Mouse (Mus musculus): ENCODE data around the gene Gm27029. TPM values are rescaled to one million over a fixed set of nuclear protein-coding genes. Genes with fewer than 3 reads are reported as not detected.
"Not testable (repeated sequence)": the region's sequence is repeated elsewhere in the genome, so short reads cannot be mapped to it uniquely, and the experiment has no call there.

The Gm27029 gene
- polyA plus RNA-seq, 1 experiment, result 3.7 TPM

- H3K36me3 ChIP-seq (ENCODE audit: control insufficient read depth), result no peaks in the 10 kb centered on the region
- peak overlapping the region; percentile 62 for H3K4me3 ChIP-seq (replicated peaks)
- no peak for TF ChIP-seq TAL1 (IDR thresholded peaks at IDR 0.05; ENCODE audit: low read length)
- no peak for TF ChIP-seq GATA1 (IDR thresholded peaks at IDR 0.05; ENCODE audit: low read length)
- H3K27me3 ChIP-seq (ENCODE audit: control insufficient read depth), result peaks cover 97% of the 10 kb centered on the region
- H3K4me1 ChIP-seq (ENCODE audit: control insufficient read depth), result peaks cover 57% of the 10 kb centered on the region
- H3K9me3 ChIP-seq (ENCODE audit: control insufficient read depth, low read length), result no peaks in the 10 kb centered on the region
Observed at GRCm38 (mm10) chr11:101467477-101468262, 43.1 kb upstream of the Gm27029 start.

DNA sequence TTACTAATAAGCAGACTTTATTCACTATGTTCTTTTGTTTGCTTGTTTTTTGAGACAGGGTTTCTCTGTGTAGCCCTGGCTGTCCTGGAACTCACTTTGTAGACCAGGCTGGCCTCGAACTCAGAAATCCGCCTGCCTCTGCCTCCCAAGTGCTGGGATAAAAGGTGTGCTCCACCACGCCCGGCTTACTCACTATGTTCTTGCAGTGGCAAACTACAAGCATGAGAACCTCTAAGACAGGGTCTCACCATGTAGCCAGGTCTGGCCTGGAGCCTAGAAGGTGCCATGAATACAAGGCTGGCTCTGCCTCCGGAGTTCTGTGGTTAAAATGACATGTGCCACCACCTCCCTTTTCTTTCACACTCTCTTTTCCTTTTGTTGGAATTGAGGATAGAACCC, 42.0 kb upstream of the Gm27029 start:
- Histone ChIP-seq H3K4me1 (ENCODE audit: control insufficient read depth) (peaks cover 62% of the 10 kb centered on the region), H3K27me3 (ENCODE audit: control insufficient read depth) (peaks cover 90% of the 10 kb centered on the region)
- H3K36me3 ChIP-seq (ENCODE audit: control insufficient read depth), result not testable (repeated sequence)

DNA sequence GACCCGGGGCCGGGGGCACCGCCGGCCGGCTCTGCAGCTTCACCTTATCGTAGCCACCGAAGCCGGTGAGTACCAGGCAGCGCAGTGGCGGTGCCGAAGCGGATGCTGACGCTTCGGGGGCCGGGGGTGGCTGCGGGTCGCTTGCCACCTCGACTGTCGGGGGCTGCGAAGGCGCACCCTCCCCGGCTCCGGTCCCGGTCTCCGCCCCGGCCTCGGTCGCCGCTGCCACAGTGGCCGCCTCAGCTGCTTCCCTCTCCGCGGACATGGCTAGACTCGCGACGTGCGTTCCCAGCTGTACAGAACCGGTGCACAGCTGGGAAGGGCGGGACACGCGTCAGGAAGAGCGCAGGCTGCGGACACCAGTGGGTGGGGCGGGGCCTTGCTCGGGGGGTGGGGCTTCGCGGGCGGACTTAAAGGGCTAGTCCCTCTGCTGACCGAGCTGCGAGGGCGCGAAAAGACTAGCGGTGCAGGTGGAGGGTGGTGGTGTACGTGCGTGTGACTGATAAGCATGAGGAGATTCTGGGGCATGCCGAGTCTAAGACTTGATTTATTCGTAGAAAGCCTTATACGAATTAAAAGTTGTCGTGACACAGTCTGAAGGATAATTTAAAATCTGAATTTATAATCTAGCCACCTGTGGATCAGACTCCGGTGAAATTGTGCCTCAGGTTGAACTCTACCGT, 41.4 kb upstream of the Gm27029 start, which contains the start of gene Vat1:
Gene Vat1 (minus strand): TSS at position 362 of the 683 bp plus-strand sequence.
- TF ChIP-seq TAL1 (IDR thresholded peaks at IDR 0.05; ENCODE audit: low read length), result no peak
- TF ChIP-seq GATA1 (IDR thresholded peaks at IDR 0.05; ENCODE audit: low read length), result no peak
- peaks cover 4% of the 10 kb centered on the region; the same call in 1 of the 2 replicates for H3K36me3 ChIP-seq (ENCODE audit: control insufficient read depth)
- no peaks in the 10 kb centered on the region for H3K9me3 ChIP-seq (ENCODE audit: control insufficient read depth, low read length)
- peaks cover 85% of the 10 kb centered on the region for H3K27me3 ChIP-seq (ENCODE audit: control insufficient read depth)
- peak within 1 kb of the TSS; percentile 69 for H3K4me3 ChIP-seq (replicated peaks)
- H3K4me1 ChIP-seq (ENCODE audit: control insufficient read depth), result peaks cover 62% of the 10 kb centered on the region

More for the DNA sequence above, 42.0 kb upstream of the Gm27029 start:
- not testable (repeated sequence) for H3K9me3 ChIP-seq (ENCODE audit: control insufficient read depth, low read length)
- H3K4me3 ChIP-seq (replicated peaks), result peak overlapping the region; percentile 69

DNA sequence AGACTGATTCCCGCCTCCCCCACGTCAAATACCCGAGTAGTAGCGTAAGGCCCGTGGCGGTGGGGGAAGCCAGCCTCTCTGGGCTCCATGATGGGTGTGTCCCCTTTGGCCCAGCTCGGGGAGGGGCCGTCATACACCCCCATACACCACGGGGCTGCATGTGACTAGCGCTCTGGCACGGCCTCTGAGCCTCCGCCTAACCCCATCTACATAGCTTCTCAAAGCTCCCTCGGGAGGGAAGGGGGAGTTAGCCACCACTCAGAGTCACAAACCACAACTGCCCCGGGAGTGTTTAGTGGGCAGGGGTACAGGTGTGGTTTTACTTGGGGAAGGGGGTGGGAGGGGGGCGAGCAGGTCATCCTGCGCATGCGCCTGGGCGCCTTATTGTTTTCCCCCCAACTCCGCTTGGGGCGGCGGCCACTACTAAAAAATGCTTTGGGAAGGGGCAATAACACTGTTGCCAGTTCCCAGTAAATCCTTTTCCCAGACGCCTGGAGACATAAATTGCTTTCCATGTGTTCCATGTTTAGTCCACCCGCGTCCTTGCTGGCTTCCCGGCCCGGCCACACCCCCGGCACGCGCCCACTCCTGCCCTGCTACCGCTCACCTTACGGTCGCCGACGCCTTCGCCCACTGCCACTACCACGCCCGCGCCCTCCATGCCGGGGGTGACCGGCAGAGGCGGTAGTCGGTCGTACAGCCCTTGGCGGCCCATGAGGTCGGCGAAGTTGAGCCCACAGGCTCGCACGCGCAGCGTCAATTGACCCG, 40.7 kb upstream of the Gm27029 start:
- peak overlapping the region; percentile 69 for H3K4me3 ChIP-seq (replicated peaks)
- H3K4me1 ChIP-seq (ENCODE audit: control insufficient read depth), result peaks cover 62% of the 10 kb centered on the region
- no peak for TF ChIP-seq GATA1 (IDR thresholded peaks at IDR 0.05; ENCODE audit: low read length)
- TF ChIP-seq TAL1 (IDR thresholded peaks at IDR 0.05; ENCODE audit: low read length), result no peak
- H3K27me3 ChIP-seq (ENCODE audit: control insufficient read depth), result peaks cover 78% of the 10 kb centered on the region
- no peaks in the 10 kb centered on the region for H3K9me3 ChIP-seq (ENCODE audit: control insufficient read depth, low read length)
- H3K36me3 ChIP-seq (ENCODE audit: control insufficient read depth), result peaks cover 8% of the 10 kb centered on the region

DNA sequence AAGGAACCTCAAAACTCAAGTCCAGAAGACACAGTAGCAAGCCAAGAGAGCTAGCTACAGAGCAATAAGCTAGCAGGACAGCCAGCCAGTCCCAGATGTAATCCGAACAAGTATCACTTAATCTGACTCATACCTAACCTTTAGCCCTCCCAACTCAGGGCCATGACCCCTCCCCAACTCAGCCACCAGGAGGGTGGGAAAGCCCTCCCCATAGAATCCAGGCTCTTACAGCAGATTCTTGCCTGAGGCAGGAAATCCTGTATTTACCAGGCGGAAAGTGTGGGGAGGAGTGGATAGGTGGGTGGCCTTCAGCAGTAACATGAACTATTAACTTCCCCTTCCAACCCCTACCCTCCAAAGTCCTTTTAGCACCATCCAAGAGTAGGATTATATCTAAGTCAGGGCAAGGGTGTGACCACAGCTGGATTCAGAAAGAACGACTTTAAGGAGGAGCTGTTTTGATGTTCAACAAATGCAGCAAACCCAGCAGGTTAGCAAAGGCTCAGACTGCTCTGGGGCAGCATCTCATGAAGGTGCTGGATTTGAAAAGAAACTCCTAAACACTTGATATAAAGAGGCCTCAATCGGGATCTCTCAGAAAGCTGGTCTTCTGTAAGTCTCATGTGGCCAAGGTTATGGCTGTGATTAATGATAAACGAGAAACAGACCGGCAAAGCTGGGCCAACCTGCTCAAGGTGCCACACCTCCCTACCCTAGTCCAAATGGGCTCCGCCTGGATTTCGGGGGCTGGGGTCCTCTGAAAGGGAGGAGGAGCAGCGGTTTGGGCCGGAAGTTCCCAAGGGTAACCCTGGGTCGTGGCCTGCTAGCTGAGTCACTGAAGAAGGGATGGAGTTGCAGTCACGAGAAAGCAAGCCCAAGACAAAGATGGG, 39.9 kb upstream of the Gm27029 start, which contains the start of gene Rnd2:
Gene Rnd2 (plus strand): TSS at position 789 of the 890 bp plus-strand sequence.
- Histone ChIP-seq H3K4me3 (replicated peaks) (peak within 1 kb of the TSS; percentile 69), H3K27me3 (ENCODE audit: control insufficient read depth) (peaks cover 70% of the 10 kb centered on the region), H3K9me3 (ENCODE audit: control insufficient read depth, low read length) (no peaks in the 10 kb centered on the region), H3K36me3 (ENCODE audit: control insufficient read depth) (peaks cover 15% of the 10 kb centered on the region), H3K4me1 (ENCODE audit: control insufficient read depth) (peaks cover 64% of the 10 kb centered on the region)
- TF ChIP-seq GATA1 (IDR thresholded peaks at IDR 0.05; ENCODE audit: low read length) (no peak), TAL1 (IDR thresholded peaks at IDR 0.05; ENCODE audit: low read length) (no peak)

DNA sequence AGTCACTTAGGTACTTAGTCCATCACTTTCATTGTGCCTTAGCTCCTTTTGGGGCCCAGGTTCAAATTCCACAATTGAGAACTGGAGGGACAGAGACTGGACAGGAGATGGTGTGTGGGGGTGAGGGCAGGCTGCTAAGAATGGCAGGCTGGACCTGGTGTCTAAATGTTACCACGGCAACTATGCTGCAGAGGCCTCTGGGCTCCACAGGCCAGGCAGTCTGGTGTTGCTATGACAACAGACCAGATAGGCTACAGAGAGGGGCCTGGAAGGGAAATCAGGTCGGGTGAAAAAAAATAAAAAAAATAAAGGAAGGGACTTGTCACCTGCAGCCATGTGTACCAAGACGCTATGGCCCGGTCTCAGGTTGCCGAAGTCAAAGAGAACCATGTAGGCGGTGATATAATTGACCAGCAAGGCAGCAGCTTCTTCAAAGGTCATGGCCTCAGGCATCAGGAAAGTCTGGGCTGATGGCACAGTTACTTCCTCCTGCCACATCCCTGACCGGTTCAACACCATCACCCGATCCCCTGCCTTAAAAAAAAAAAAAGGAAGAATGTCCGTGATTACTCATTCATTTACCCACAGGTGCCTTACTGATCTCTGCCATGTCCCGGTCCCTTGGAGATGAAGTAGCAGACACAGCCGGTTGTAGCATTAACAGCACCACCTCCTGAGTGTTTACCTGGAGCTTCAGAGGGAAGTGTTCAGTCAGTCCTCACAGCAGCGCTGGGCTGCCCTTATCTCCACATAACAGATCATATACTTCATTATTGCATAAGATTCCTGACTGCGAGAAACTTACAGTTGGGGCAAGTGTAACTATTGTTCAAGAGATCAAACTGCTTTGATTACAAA, 38.2 kb upstream of the Gm27029 start:
- Histone ChIP-seq H3K4me3 (replicated peaks) (no peak overlapping the region), H3K36me3 (ENCODE audit: control insufficient read depth) (peaks cover 31% of the 10 kb centered on the region), H3K27me3 (ENCODE audit: control insufficient read depth) (peaks cover 53% of the 10 kb centered on the region), H3K4me1 (ENCODE audit: control insufficient read depth) (peaks cover 52% of the 10 kb centered on the region), H3K9me3 (ENCODE audit: control insufficient read depth, low read length) (no peaks in the 10 kb centered on the region)
- TF ChIP-seq TAL1 (IDR thresholded peaks at IDR 0.05; ENCODE audit: low read length) (no peak), GATA1 (IDR thresholded peaks at IDR 0.05; ENCODE audit: low read length) (no peak)

DNA sequence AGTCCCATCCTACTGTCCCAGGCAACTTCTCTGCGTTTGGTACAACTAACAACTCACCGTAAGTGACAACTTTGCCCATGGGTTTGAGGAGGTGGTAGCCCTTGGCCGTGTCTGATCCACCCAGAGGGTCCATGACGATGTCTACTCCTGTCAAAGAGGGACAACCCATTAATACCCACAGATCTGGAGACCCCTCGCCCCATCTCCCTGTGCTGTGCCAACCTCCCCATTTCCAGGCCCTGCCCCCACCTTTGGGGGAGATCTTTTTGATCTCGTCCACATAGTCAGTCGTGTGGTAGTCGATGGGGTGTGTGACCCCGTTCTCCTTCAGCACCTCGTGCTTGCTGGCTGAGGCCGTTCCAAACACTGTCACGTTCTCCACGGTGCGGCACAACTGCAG, 37.5 kb upstream of the Gm27029 start:
- TF ChIP-seq TAL1 (IDR thresholded peaks at IDR 0.05; ENCODE audit: low read length), result no peak
- no peak for TF ChIP-seq GATA1 (IDR thresholded peaks at IDR 0.05; ENCODE audit: low read length)

More for the DNA sequence above, 37.5 kb upstream of the Gm27029 start:
- no peaks in the 10 kb centered on the region for H3K9me3 ChIP-seq (ENCODE audit: control insufficient read depth, low read length)
- no peak overlapping the region for H3K4me3 ChIP-seq (replicated peaks)
- H3K27me3 ChIP-seq (ENCODE audit: control insufficient read depth), result peaks cover 47% of the 10 kb centered on the region
- peaks cover 37% of the 10 kb centered on the region for H3K36me3 ChIP-seq (ENCODE audit: control insufficient read depth)
- H3K4me1 ChIP-seq (ENCODE audit: control insufficient read depth), result peaks cover 45% of the 10 kb centered on the region
